Mouse (Mus musculus): Measurements from ENCODE around the gene Mrps21.

Gene Mrps21

DNA sequence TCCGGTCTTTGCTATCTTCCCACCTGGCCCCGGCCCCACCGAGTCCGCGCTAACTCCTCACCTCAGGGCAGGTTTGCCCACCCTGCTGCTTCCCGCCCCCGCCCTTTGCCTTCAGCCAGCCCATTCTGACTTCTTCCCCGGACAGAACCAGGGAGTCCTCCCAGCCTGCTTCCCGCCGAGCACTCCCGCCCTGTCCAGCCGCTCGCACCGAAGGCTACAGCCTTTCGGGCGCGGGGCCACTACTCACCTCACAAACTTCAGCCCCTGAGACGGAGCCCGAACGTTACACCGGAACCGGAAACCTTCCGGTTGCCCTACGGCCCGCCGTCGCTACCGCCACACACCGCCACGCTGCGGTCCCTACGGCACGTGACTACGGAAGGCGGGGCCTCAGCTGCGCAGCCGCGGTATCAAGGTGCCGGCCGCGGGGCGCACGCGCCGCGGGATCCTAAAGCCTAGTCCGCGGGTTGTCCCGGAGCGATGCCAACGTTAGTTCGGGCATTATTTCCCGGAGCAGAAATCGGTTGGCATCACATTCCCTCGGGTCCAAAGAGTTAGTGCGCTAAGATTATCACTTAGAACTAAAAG, 15.7 kb downstream of the Mrps21 start, which contains the start of gene Prpf3:
Gene Prpf3, minus strand, starts transcription at position 384 of the 588 bp plus-strand sequence.
- in situ Hi-C loops (cut with MboI): no loop called here

DNA sequence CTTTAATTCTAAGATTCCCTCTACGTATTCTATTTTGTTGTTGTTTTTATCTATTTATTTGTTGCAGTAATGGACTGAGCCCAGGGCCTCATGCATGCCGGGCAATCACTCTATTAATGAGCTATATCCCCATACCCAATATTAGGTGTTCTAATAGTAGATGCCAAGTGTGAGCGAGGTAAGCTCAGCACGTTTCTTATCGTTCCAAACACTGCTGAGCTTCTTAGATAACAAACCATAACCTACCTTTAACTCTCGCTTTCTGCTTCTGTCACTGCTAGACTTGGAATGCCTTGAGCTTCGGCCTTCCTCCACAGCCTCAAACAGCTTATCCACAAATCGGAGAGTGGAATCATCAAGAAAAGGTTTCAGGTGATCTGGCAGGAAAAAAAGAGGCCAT, 20.0 kb downstream of the Mrps21 start:
- in situ Hi-C loops (cut with MboI): no loop called here

GRCm38 (mm10) chr3:95850611-95851010, 20.7 kb downstream of the Mrps21 start:
- in situ Hi-C loops (cut with MboI): no loop called here

DNA sequence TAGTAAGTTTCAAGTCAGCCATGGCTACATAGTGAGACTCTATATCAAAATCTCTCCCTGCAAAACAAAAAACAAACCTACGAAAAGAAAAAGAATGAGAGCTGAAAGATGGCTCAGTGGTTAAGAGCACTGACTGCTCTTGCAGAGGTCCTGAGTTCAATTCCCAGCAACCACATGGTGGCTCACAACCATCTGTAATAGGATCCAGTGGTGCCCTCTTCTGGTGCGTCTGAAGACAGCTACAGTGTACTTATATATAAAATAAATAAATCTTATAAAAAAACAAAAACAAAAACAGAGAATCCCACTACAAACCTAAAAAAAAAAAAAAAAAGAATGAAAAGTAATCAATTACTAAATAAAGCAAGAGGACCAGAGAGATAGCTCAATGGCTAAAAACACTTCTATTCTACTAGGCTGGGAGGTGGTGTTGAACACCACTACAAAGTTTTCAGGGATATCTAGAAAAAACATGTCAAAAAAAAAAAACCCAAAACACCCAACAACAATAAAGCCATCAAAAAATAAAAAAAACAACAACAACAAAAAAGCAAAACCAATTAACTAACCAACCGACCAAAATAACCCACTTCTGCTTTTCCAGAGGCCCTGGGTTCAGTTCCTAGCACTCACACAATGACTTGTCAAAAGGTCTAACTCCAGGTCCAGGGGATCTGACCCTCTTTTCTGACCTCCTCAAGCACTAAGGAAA, 28.7 kb downstream of the Mrps21 start:
- in situ Hi-C loops (cut with MboI): no loop called here

GRCm38 (mm10) chr3:95839250-95839649, 32.1 kb downstream of the Mrps21 start:
- in situ Hi-C loops (cut with MboI): no loop called here

DNA sequence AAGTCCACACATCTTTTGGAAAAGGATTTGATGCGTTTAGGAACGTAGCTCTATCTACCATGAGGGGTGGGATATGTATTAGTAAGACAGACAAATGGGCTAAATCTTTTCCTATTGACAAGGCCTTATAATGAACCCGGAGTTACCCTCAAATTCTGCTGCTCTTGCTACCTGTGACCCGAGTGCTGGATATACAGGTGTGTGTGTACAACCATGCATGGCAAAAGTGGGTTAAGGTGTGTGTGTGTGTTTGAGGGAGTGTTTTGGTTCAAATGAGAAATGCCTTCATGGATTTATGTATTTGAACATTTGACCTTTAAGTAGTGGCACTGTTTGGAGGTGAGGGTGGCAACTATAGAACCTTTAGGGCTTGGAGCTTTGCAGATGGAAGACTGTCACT, 42.3 kb downstream of the Mrps21 start:
- in situ Hi-C loops (cut with MboI): no loop called here

DNA sequence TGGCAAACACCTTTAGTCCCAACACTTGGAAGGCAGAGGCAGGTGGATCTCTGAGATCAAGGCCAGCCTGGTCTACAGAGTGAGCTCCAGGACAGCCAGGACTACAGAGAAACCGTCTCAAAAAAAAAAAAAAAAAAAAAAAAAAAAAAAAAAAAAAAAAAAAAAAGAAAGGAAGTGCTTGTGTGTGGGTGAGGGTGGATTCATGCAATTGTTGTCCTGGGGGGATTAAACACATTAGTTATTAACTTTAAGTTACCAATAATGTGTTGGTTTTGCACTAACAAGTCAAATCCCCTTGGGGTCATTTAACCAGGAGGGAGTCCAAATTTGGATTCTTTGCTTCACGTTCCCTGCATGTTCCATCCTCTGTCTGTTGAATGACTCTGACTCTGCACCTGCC, 45.0 kb downstream of the Mrps21 start:
- in situ Hi-C loops (cut with MboI): no loop called here

- in situ Hi-C loops (cut with MboI): no loop called here
These were observed 51.0 kb downstream of the Mrps21 start for GRCm38 (mm10) chr3:95820046-95821010.

- in situ Hi-C loops (cut with MboI): no loop called here
These were observed 51.9 kb downstream of the Mrps21 start for GRCm38 (mm10) chr3:95819351-95819985.

DNA sequence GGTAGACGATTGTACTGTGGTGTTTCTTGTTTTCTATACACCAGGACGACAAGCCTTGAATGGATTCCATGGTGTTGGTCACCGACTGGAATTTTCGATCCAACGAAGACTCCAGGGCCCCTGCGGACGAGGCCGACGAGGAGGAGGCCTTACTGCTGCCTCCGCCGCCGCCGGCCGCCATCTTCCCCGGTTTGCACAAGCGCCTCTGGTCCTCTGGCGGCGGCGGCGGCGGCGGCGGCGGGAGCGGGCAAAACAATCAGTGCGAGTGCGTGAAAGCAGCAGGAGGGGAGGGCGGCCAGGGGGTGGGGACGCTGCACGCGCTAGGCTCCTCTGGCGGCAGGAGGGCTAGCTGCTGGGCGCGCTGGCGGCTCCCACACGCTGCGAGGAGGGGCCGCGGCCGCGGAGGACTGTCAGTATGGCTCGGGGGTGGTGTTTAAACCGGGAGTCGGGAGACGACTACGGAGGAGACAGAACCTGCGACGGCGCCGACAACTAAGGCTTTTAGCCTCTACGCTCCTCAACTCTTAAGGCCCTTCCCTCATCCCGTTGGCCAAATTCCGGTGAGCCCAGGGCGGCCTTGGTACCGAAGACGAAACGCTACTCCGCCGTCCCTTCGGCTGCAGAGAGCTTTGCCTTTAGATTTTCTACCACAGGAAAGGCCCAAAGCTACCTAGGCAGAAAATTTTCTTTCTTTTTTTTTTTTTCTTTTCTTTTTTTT, 52.6 kb downstream of the Mrps21 start, which contains the start of gene Rprd2:
Gene Rprd2, minus strand, starts transcription at position 293 of the 718 bp plus-strand sequence.
- in situ Hi-C loops (cut with MboI): no loop called here

- in situ Hi-C loops (cut with MboI): no loop called here
These were observed 53.2 kb downstream of the Mrps21 start for GRCm38 (mm10) chr3:95818026-95818511.

DNA sequence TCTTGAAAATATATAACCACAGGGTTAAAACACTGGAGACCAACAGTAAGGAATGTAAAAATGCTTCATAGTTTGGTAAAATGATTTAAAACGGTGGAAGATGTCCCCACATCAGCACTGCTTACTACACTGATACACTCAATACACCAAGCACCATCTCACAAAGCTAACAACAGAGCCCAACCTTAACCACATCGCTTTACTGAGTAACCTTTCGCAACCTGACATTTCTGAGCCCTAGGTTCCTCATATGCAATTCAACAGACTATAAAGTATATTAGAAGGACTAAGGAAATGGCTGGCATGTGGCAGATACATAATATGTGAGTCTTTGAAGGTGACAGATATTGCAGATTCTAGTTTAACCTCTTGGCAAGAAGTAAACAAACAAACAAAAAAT, 54.6 kb downstream of the Mrps21 start:
- in situ Hi-C loops (cut with MboI): no loop called here

Data from mature B cell (primary cell).